Mouse (Mus musculus) olfactory bulb, adult 2 months (tissue): ENCODE measurements around the gene Trappc13. TPM values are rescaled to one million over a fixed set of nuclear protein-coding genes. Genes with fewer than 3 reads are reported as not detected.
"Not testable (repeated sequence)": the region's sequence is repeated elsewhere in the genome, so short reads cannot be mapped to it uniquely, and the experiment has no call there.

Source experiments
- H3K27ac ChIP-seq: fragments of 200-500 bp; 2 replicates; pipeline ENCODE4 v1.5.1; 2012; ENCODE audit warnings: low read depth, low read length; ENCODE audit not compliant: insufficient read depth
- H3K4me1 ChIP-seq: fragments of 200-500 bp; 2 replicates; pipeline ENCODE4 v1.6.1; 2012; ENCODE audit warnings: low read length; ENCODE audit not compliant: control insufficient read depth, insufficient read depth
- H3K4me3 ChIP-seq: fragments of 200-500 bp; 2 replicates; pipeline ENCODE4 v1.5.1; 2012; ENCODE audit warnings: mild to moderate bottlenecking, low read depth, low read length, moderate library complexity; ENCODE audit not compliant: insufficient read depth
- CTCF ChIP-seq: fragments of 200-500 bp; IDR thresholded peaks from 2 replicates; pipeline ENCODE4 v1.5.1; 2012; ENCODE audit warnings: low read depth, mild to moderate bottlenecking, low read length, moderate library complexity; ENCODE audit not compliant: insufficient read depth
- POLR2A ChIP-seq: fragments of 200-500 bp; IDR thresholded peaks from 2 replicates; pipeline ENCODE4 v1.6.1; 2012; ENCODE audit warnings: mild to moderate bottlenecking, low read depth, low read length, moderate library complexity; ENCODE audit not compliant: insufficient read depth
- WGBS: fragments of 180-500 bp; shearing (Covaris S2); methylation state at CpG from one replicate; pipeline ENCODE4 v1.1.7; 2018; 5-methylcytosine and 5-hydroxymethylcytosine counted together
- polyA plus RNA-seq: library from polyadenylated mRNA; stranded (reverse); fragments of >200 nt; gene quantifications from 2 replicates; pipeline ENCODE4 v1.2.4, GENCODE M21; 2012; ENCODE audit warnings: low replicate concordance; ENCODE audit not compliant: missing spikeins, insufficient read depth, insufficient read length

The Trappc13 gene
- not detected in 2 replicates for polyA plus RNA-seq

DNA sequence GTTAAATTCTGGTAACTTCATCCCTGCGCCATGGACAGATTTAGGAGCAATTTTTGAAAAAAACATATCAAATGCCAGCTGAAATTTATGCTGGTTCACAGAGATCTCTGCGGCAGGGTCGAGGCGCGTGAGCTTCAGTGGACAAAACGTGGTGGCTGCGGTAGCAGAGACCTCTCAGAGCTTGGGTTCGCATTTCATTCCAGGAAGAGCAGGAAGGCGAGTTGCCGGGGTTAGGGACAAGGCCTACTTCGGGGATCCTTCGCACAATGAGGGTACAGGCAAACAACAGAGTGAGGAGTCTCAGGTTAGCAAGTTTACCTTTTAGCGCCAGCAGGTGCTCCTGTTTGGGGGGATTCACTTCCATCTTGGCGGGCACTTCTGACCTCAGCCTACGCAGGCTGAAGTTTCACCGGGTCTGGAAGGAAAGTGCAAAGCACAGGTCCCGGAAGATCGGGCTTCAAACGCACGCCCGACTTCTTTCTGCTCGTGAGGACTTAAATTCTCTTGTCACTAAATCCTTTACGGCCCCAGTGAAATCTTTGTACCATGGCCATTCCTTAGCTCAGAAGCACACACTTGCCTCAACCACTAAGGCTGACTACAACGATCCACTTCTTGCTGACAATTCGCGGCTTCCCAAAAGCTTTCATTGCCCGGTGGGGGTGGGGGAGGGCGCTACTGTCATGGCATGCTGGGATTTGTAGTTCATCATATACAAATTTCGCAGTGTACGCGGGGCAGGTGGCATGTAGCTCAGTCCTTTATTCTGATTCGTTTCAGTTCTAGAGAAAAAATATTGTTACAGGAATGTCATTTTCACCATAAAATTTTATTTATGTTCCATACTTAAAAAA lies at the start of gene Trappc13:
Trappc13 (minus strand) TSS at position 674 of the 854 bp plus-strand sequence.
- WGBS: under 1% methylated on average over 32 of the region's 32 CpGs
- peak within 1 kb of the TSS; percentile 68 for H3K27ac ChIP-seq
- peaks cover 3% of the 10 kb centered on the region; the same call in 1 of the 2 replicates for H3K4me1 ChIP-seq
- H3K4me3 ChIP-seq: peak within 1 kb of the TSS; percentile 97
- TF ChIP-seq POLR2A: no peak
- no peak for TF ChIP-seq CTCF

DNA sequence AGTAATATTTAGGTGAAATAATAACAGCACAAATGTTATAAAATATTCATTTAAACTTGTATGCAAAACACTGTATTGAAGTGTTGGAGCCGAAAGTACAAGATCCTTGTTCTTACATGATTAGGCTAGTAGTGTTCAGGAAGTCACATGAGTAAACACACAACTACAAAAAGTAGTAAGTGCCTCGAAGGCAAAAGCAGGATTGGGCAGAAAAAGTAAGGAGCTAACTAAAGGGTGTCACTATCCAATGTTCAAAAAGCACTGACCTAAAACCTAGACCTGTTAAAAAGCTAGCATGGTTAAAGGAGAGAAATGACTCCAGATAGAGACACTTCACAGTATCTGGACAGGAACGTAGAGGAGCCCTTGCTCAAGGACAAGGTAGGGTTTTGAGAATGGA lies 49.2 kb upstream of the Trappc13 start:
- no peak overlapping the region for H3K27ac ChIP-seq
- H3K4me3 ChIP-seq: no peak overlapping the region
- WGBS: 42% methylated on average over 3 of the region's 3 CpGs
- H3K4me1 ChIP-seq: no peaks in the 10 kb centered on the region
- TF ChIP-seq POLR2A (no peak), CTCF (no peak)

DNA sequence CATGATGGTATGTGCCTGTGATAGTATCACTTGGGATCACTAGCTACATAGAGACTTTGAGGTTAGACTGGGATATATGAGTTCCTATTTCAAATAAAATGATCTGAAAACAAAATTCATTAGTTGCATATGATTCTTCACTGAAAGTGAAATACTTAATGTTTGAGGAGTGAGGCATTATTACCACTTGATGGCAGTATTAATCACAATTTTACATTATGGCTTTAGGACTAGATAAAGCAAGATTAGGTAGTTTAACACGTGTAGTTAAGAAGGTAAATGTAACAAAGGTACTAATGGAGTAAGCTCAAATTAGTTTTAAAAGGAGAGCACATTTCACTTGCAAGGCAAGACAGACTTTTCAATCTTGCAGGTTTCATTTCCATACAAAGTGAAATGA lies 26.0 kb upstream of the Trappc13 start:
- no peak overlapping the region for H3K4me3 ChIP-seq
- no peak overlapping the region for H3K27ac ChIP-seq
- H3K4me1 ChIP-seq: no peaks in the 10 kb centered on the region
- no peak for TF ChIP-seq CTCF
- no peak for TF ChIP-seq POLR2A
- 43% methylated on average over 1 of the region's 1 CpGs for WGBS

DNA sequence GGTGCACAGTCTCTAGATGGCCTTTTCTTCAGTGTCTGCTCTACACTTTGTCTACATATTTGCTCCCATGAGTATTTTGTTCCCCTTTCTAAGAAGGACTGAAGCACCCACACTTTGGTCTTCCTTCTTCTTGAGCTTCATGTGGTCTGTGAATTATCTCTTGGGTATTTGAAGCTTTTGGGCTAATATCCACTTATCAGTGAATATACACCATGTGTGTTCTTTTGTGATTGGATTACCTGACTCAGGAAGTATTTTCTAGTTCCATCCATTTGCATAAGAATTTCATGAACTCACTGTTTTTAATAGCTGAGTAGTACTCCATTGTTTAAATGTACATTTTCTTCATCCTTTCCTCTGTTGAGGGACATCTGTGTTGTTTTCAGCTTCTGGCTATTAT lies 17.6 kb upstream of the Trappc13 start:
- H3K4me3 ChIP-seq: not testable (repeated sequence)

DNA sequence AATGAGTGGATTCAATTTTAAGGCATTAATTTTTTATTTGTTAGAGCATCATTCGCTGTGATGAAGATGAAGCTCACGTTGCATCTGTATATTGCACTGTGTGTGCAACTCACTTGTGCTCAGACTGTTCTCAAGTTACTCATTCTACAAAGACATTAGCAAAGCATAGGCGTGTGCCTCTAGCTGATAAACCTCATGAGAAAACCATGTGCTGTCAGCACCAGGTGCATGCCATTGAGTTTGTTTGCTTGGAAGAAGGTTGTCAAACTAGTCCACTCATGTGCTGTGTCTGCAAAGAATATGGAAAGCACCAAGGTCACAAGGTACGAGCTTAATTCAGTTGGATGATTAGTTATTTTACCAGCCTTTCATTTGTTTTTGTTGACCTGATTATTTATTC lies 9.1 kb upstream of the Trappc13 start:
- no peak overlapping the region for H3K27ac ChIP-seq
- WGBS: 90% methylated on average over 4 of the region's 4 CpGs
- H3K4me3 ChIP-seq: no peak overlapping the region
- H3K4me1 ChIP-seq: no peaks in the 10 kb centered on the region
- TF ChIP-seq CTCF: no peak
- TF ChIP-seq POLR2A: no peak

More for the DNA sequence above, 17.6 kb upstream of the Trappc13 start:
- H3K27ac ChIP-seq, H3K4me1 ChIP-seq: not testable (repeated sequence)

DNA sequence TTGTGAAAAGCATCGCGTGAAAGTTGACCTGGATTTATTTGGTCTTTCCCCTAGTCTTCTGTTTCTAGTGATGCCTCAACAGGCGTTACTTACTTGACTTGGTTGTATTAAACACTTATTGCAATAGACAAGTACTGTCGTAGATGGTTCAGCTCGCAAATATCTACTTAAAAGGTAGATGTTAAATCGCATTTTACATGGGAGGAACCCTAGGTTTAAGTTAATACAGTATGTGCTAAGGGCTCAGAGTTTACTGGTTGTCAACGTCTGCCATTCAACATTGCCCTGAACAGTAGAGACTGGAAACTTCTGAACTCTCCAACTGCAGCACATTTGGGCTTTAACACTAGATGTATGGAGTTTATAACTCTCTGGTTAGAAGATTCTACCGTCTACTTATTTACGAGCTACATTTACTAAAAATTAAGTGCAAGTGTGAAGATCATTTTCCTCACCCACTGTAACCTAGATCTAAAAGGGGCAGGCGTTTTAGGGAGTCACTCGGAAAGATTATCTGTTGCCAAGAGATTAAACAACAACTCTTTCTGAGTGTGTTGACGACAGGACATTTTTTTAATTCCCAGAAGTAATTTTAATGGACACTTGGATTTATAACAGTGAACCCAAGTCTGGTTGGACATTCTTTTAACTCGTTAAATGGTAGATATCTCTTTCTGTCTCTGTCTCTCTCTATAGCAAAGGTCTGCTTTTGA lies 1.1 kb upstream of the Trappc13 start:
- 11% methylated on average over 13 of the region's 13 CpGs for WGBS
- TF ChIP-seq CTCF: no peak
- H3K27ac ChIP-seq: peak overlapping the region; percentile 68; the same call in 1 of the 2 replicates
- H3K4me3 ChIP-seq: peak overlapping the region; percentile 92
- peaks cover 3% of the 10 kb centered on the region; the same call in 1 of the 2 replicates for H3K4me1 ChIP-seq

DNA sequence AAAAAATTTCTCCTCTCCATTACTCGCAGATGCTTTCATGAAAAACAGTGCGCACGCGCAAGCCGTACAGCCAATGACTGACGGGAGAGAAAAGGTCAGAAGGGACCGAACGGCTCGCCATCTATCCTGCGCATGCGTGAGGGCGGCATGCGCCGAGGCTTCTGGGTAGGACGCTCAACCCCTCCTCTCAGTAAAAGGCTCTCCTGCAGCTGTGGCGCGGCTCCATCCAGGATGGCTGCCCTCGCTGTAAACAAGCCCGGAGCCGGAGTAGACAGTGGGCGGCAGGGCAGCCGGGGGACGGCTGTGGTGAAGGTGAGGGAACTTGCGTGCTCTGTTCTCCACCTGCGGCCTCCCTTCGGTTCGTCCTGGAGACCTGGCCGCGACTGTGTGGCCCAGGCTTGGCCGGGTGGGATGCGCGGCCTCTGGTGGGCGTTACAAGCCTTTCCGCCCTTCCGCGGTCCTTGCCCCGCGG lies 417 bp upstream of the Trappc13 start, which contains the start of gene Trim23:
Trim23 (plus strand) TSS at position 148 of the 472 bp plus-strand sequence.
- peaks cover 3% of the 10 kb centered on the region; the same call in 1 of the 2 replicates for H3K4me1 ChIP-seq
- peak; percentile 85 for TF ChIP-seq POLR2A
- no peak for TF ChIP-seq CTCF
- WGBS: under 1% methylated on average over 38 of the region's 38 CpGs
- H3K4me3 ChIP-seq: peak within 1 kb of the TSS; percentile 97
- peak within 1 kb of the TSS; percentile 68 for H3K27ac ChIP-seq

DNA sequence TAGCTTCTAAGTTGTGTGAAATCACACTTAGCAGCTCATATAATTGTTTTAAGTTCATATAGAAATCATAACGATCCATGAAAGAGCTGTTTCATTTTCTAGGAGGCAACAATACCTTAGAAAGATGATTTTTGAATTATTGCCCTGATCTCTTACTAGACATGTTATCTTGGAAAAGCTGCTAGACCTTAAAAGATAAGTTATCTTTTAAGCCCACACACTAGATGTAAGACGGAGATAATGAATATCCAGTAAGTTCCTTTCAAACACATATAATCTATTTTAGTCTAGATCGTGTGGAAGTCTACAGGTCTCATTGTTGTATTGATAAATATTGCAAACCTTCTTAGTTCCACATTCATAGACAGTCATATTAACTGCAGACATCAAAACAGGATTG lies 1.4 kb downstream of the Trappc13 start:
- no peak overlapping the region for H3K27ac ChIP-seq
- peaks cover 3% of the 10 kb centered on the region; the same call in 1 of the 2 replicates for H3K4me1 ChIP-seq
- no peak overlapping the region for H3K4me3 ChIP-seq
- WGBS: 49% methylated on average over 3 of the region's 3 CpGs
- TF ChIP-seq CTCF (no peak), POLR2A (no peak)

DNA sequence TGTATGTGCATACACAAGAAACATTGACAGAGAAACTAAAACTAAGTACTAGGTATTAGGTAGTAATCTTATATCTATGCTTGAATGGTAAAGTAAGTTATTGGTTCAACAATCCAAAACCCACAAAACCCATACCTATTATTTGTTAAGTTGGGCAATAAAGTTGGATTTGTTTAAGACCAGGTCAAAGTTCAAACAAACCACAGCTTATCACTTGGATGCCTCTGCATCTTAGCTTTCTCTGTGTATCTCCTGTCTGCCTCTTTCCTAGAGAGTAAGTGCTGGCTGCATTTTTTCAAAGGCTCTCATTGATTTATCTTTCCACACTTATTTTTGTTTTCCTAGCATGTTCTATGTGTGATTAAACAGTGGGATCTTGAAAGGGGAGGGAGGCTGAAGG lies 5.8 kb downstream of the Trappc13 start:
- peaks cover 3% of the 10 kb centered on the region; the same call in 1 of the 2 replicates for H3K4me1 ChIP-seq
- no peak overlapping the region for H3K4me3 ChIP-seq
- TF ChIP-seq CTCF (no peak), POLR2A (no peak)
- H3K27ac ChIP-seq: no peak overlapping the region
